20 mouse cellular contexts compared by ENCODE assay signal in the genomic region with DNA sequence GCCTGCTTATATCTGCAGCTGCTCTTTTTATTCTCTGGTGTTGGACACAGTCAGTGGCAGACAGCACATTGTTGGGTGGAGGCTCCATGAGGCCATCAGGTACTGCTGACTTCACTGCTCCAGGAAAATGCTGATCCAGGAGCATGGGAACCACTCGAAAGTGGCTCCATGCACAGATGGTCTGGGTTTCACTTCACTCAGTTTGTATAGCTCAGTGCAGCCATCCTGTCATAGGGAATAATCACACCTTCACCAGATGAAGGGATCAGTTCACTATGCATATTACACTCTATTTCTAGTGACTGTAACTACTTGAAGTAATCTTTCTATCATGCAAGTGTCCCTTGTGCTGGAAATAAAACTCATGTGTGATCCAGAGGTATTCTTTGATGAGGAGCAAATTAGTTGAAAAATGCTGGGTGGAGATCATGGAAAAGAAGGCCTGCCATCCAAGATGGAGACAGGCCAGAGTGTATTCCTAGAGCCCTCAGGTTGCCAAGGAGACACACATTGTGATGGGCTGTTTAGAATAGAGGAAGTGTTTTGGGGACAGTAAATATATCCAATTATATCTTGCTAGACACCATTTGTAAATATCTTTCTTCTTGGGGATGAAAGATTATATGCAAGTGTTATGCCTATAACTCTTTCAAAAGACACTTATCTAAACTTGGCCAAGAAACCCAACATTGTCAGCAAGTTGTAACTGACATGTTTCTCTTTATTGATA.
"Had no signal": no experiment of that assay in that cellular context is flagged by ENCODE, and none has a peak within 500 bp of the region (broad histone marks: within the 10 kb centered on the region; RNA-seq: fewer than 3 reads in every experiment).

No protein-coding gene starts in this region.

- H3K4me1 ChIP-seq: liver, embryonic 13.5 days; liver, embryonic 15.5 days; midbrain, embryonic 10.5 days; midbrain, embryonic 12.5 days; neural tube, embryonic 13.5 days; neural tube, embryonic 15.5 days had no signal

- H3K4me3 ChIP-seq: liver, embryonic 13.5 days; liver, embryonic 15.5 days; midbrain, embryonic 10.5 days; midbrain, embryonic 12.5 days; myocyte; neural tube, embryonic 13.5 days; neural tube, embryonic 15.5 days had no signal

- H3K9me3 ChIP-seq: liver, embryonic 13.5 days; liver, embryonic 15.5 days; midbrain, embryonic 10.5 days; midbrain, embryonic 12.5 days; neural tube, embryonic 13.5 days; neural tube, embryonic 15.5 days had no signal

- ATAC-seq: liver, postnatal 0 days; midbrain, embryonic 16.5 days had no signal

- DNase-seq: liver; liver, embryonic 13.5 days; liver, postnatal 0 days; midbrain, embryonic 14.5 days; retina, postnatal 1 day; right cerebral cortex, adult 18-20 months; right cerebral cortex, postnatal 25 days; right cerebral cortex, postnatal 4 days; spleen, adult 18-20 months; thymus, adult 18-20 months; thymus, postnatal 14 days; thymus, postnatal 36 days had no signal

- H3K4me2 ChIP-seq: liver, embryonic 11.5 days; liver, embryonic 13.5 days; liver, embryonic 15.5 days; midbrain, embryonic 12.5 days; neural tube, embryonic 13.5 days; neural tube, embryonic 15.5 days had no signal

- H3K9ac ChIP-seq: liver, embryonic 13.5 days; liver, embryonic 15.5 days; liver, postnatal 0 days; midbrain, embryonic 12.5 days; neural tube, embryonic 13.5 days; neural tube, embryonic 15.5 days had no signal

- H3K27me3 ChIP-seq: liver, embryonic 13.5 days; liver, embryonic 15.5 days; midbrain, embryonic 12.5 days; neural tube, embryonic 13.5 days; neural tube, embryonic 15.5 days had no signal

- H3K27ac ChIP-seq: liver, embryonic 13.5 days; liver, embryonic 15.5 days; midbrain, embryonic 10.5 days; midbrain, embryonic 12.5 days; neural tube, embryonic 13.5 days; neural tube, embryonic 15.5 days had no signal

- H3K36me3 ChIP-seq: liver, embryonic 13.5 days; liver, embryonic 15.5 days; midbrain, embryonic 10.5 days; midbrain, embryonic 12.5 days; neural tube, embryonic 13.5 days; neural tube, embryonic 15.5 days had no signal
